10 mouse cellular contexts compared by ENCODE assay signal in genomic region chr7:143002679-143003078, GRCm38 (mm10). TPM values are rescaled to one million over a fixed set of nuclear protein-coding genes. Genes with fewer than 3 reads are reported as not detected.
A peak's percentile ranks its signal among the peaks of the same experiment; 100 is the strongest.
DNase-seq lines count a peak whose midpoint lies in the region; ATAC-seq and TF ChIP-seq lines count a peak whose summit lies in the region.
"Had no signal": no experiment of that assay in that cellular context is flagged by ENCODE, and none has a peak within 500 bp of the region (broad histone marks: within the 10 kb centered on the region; RNA-seq: fewer than 3 reads in every experiment).

No protein-coding gene starts in this region.

- H3K27me3 ChIP-seq in intestine, postnatal 0 days (replicated peaks; ENCODE audit: control insufficient read depth, insufficient read depth, low read length) = no peaks in the 10 kb centered on the region
- no peaks in the 10 kb centered on the region for H3K27me3 ChIP-seq in splenic B cell, adult 2 months (ENCODE audit: control insufficient read depth, insufficient read depth, low read length, poor library complexity, severe bottlenecking)
- H3K27me3 ChIP-seq: embryonic facial prominence, embryonic 15.5 days; neural tube, embryonic 12.5 days had no signal

- no peaks in the 10 kb centered on the region for H3K4me1 ChIP-seq in intestine, postnatal 0 days (replicated peaks; ENCODE audit: control insufficient read depth, insufficient read depth, low read length)
- H3K4me1 ChIP-seq: neural tube, embryonic 12.5 days had no signal

- DNase-seq in adrenal gland, adult 2 months = peak; percentile 49
- DNase-seq in adrenal gland, adult 8-10 months = no peak
- DNase-seq in spleen, postnatal 36 days (ENCODE audit: low spot score in 2 of 2) = peak; percentile 47 to 48
- DNase-seq in spleen, adult 18-20 months = no peak
- DNase-seq in splenic B cell, adult 2 months (ENCODE audit: low read depth, low spot score) = peak; percentile 57
- DNase-seq in ovary, postnatal 10 days (ENCODE audit: low spot score) = no peak
- no peak for DNase-seq in gastrocnemius, postnatal 4 days (ENCODE audit: low spot score in 2 of 2)

- no peak overlapping the region for H3K9ac ChIP-seq in intestine, postnatal 0 days (ENCODE audit: low read depth, low read length)
- H3K9ac ChIP-seq: embryonic facial prominence, embryonic 15.5 days; neural tube, embryonic 12.5 days had no signal

- H3K4me2 ChIP-seq in intestine, postnatal 0 days (replicated peaks; ENCODE audit: low read depth) = no peak overlapping the region
- H3K4me2 ChIP-seq: embryonic facial prominence, embryonic 15.5 days; neural tube, embryonic 12.5 days had no signal

- no peaks in the 10 kb centered on the region for H3K36me3 ChIP-seq in intestine, postnatal 0 days (ENCODE audit: control insufficient read depth, insufficient read depth)
- H3K36me3 ChIP-seq in splenic B cell, adult 2 months (ENCODE audit: control insufficient read depth, insufficient read depth, low read length, poor library complexity, severe bottlenecking) = no peaks in the 10 kb centered on the region; the same call in 1 of the 2 replicates
- H3K36me3 ChIP-seq: embryonic facial prominence, embryonic 15.5 days; neural tube, embryonic 12.5 days had no signal

- no peak overlapping the region for H3K4me3 ChIP-seq in intestine, postnatal 0 days (ENCODE audit: low read depth, low read length)
- H3K4me3 ChIP-seq: embryonic facial prominence, embryonic 15.5 days; neural tube, embryonic 12.5 days had no signal

- no peak overlapping the region for H3K27ac ChIP-seq in intestine, postnatal 0 days (ENCODE audit: low read depth, low read length)
- H3K27ac ChIP-seq: embryonic facial prominence, embryonic 15.5 days; neural tube, embryonic 12.5 days had no signal

- WGBS in intestine, postnatal 0 days = 30% methylated on average over 3 of the region's 3 CpGs

- H3K9me3 ChIP-seq in intestine, postnatal 0 days (ENCODE audit: control insufficient read depth) = no peaks in the 10 kb centered on the region
- H3K9me3 ChIP-seq: embryonic facial prominence, embryonic 15.5 days; neural tube, embryonic 12.5 days had no signal

- peak; percentile 75 for TF ChIP-seq CTCF in intestine, postnatal 0 days (IDR thresholded peaks at IDR 0.05; ENCODE audit: low read depth)

- peak; percentile 54 for ATAC-seq in intestine, postnatal 0 days

RNA-seq across cellular contexts. Expression of gene Tspan32, which starts 2.2 kb away (rescaled TPM):
- under 1 TPM; 0.49 to 0.62 TPM for total RNA-seq in adrenal gland, adult 2 months (2021)
- 0.83 and 1.4 TPM in 2 replicates for polyA plus RNA-seq in adrenal gland, adult 2 months (2012; rRNA removed)
- total RNA-seq in adrenal gland, adult 8-10 months (2022) = 1 to 10 TPM; 1.1 to 2.3 (median 1.7) TPM
- 0.74 and 0.77 TPM in 2 replicates for polyA plus RNA-seq in intestine, postnatal 0 days (2015; fragmentation: Nextera tagmentation; extraction: Ambion mirVana)
- under 1 TPM; 0.88 to 0.96 TPM for total RNA-seq in gastrocnemius, postnatal 4 days (2021)

RNA-seq across cellular contexts. Expression of gene Ascl2, which starts 33.6 kb away (rescaled TPM):
- total RNA-seq in adrenal gland, adult 2 months (2021) = under 1 TPM; 0.17 to 0.35 TPM
- polyA plus RNA-seq in adrenal gland, adult 2 months (2012; rRNA removed) = 1.9 and 3.8 TPM in 2 replicates
- 1 to 10 TPM in 1 of 4 experiments, under 1 TPM in 1, not detected in 2; 0.75 to 2.0 TPM for total RNA-seq in adrenal gland, adult 8-10 months (2022)
- polyA plus RNA-seq in intestine, postnatal 0 days (2015; fragmentation: Nextera tagmentation; extraction: Ambion mirVana) = 5.4 and 6.8 TPM in 2 replicates
- total RNA-seq in gastrocnemius, postnatal 4 days (2021) = under 1 TPM in 1 of 2 experiments, not detected in 1; 0.22 TPM

RNA-seq across cellular contexts. Expression of gene Cd81, which starts 49.9 kb away (rescaled TPM):
- 100 to 1,000 TPM; 693 to 716 TPM for total RNA-seq in adrenal gland, adult 2 months (2021)
- 3,024 and 3,201 TPM in 2 replicates for polyA plus RNA-seq in adrenal gland, adult 2 months (2012; rRNA removed)
- total RNA-seq in adrenal gland, adult 8-10 months (2022) = 100 to 1,000 TPM; 689 to 780 (median 728) TPM
- polyA plus RNA-seq in intestine, postnatal 0 days (2015; fragmentation: Nextera tagmentation; extraction: Ambion mirVana) = 212 and 216 TPM in 2 replicates
- 100 to 1,000 TPM; 347 to 375 TPM for total RNA-seq in gastrocnemius, postnatal 4 days (2021)

Comparison
In these comparisons a context has a peak if more than half of its experiments do, and no peak if none do; other contexts are left out.
1. DNase-seq: peak in adrenal gland, adult 2 months (single experiment), spleen, postnatal 36 days (2 of 2) and splenic B cell, adult 2 months (single experiment); none in adrenal gland, adult 8-10 months (single experiment), spleen, adult 18-20 months (0 of 2), ovary, postnatal 10 days (single experiment) and gastrocnemius, postnatal 4 days (0 of 2).